Mouse (Mus musculus) intestine, embryonic 16.5 days (tissue): ENCODE measurements around the gene Ddx55. TPM values are rescaled to one million over a fixed set of nuclear protein-coding genes. Genes with fewer than 3 reads are reported as not detected.

ENCODE experiments used
- ATAC-seq: fragments of 200-750 bp; cut with Nextera tagmentation; 2 replicates; pipeline ENCODE4 v1.8.0; 2017; ENCODE audit warnings: moderate TSS enrichment, moderate library complexity
- H3K27ac ChIP-seq: fragments of 300-500 bp; sonication (generic); 2 replicates; pipeline ENCODE4 v1.5.1; 2014; ENCODE audit warnings: mild to moderate bottlenecking, low read length
- H3K27me3 ChIP-seq: fragments of 300-500 bp; sonication (generic); replicated peaks from 2 replicates; pipeline ENCODE4 v1.6.1; 2014; ENCODE audit warnings: low read length, control low read depth, mixed read lengths; ENCODE audit not compliant: control insufficient read depth, insufficient read depth
- H3K36me3 ChIP-seq: fragments of 300-500 bp; sonication (generic); 2 replicates; pipeline ENCODE4 v1.6.1; 2014; ENCODE audit warnings: low read length, control low read depth; ENCODE audit not compliant: control insufficient read depth, insufficient read depth
- H3K4me1 ChIP-seq: fragments of 300-500 bp; sonication (generic); 2 replicates; pipeline ENCODE4 v1.6.1; 2014; ENCODE audit warnings: low read length, control low read depth, mixed read lengths; ENCODE audit not compliant: control insufficient read depth, insufficient read depth
- H3K4me2 ChIP-seq: fragments of 300-500 bp; sonication (generic); 2 replicates; pipeline ENCODE4 v1.6.1; 2014; ENCODE audit warnings: low read depth, low read length, control low read depth
- H3K4me3 ChIP-seq: fragments of 300-500 bp; sonication (generic); 2 replicates; pipeline ENCODE4 v1.5.1; 2014; ENCODE audit warnings: mild to moderate bottlenecking, low read length
- H3K9ac ChIP-seq: fragments of 300-500 bp; sonication (generic); 2 replicates; pipeline ENCODE4 v1.6.1; 2014; ENCODE audit warnings: low read depth, low read length
- H3K9me3 ChIP-seq: fragments of 300-500 bp; sonication (generic); 2 replicates; pipeline ENCODE4 v1.6.1; 2016; ENCODE audit warnings: low read length, control low read depth; ENCODE audit not compliant: control insufficient read depth
- WGBS: fragments of 180-500 bp; shearing (Covaris S2); extraction: QIAGEN DNeasy Blood & Tissue Kit; methylation state at CpG from one replicate; pipeline ENCODE4 v1.1.7; 2014; 5-methylcytosine and 5-hydroxymethylcytosine counted together
- polyA plus RNA-seq: library from polyadenylated mRNA; unstranded; fragments of >200 nt; fragmentation: Nextera tagmentation; extraction: Ambion mirVana; gene quantifications from 2 replicates; pipeline ENCODE4 v1.2.1, GENCODE M21; 2015

Gene Ddx55
- polyA plus RNA-seq, result 12.5 and 14.5 TPM in 2 replicates

DNA sequence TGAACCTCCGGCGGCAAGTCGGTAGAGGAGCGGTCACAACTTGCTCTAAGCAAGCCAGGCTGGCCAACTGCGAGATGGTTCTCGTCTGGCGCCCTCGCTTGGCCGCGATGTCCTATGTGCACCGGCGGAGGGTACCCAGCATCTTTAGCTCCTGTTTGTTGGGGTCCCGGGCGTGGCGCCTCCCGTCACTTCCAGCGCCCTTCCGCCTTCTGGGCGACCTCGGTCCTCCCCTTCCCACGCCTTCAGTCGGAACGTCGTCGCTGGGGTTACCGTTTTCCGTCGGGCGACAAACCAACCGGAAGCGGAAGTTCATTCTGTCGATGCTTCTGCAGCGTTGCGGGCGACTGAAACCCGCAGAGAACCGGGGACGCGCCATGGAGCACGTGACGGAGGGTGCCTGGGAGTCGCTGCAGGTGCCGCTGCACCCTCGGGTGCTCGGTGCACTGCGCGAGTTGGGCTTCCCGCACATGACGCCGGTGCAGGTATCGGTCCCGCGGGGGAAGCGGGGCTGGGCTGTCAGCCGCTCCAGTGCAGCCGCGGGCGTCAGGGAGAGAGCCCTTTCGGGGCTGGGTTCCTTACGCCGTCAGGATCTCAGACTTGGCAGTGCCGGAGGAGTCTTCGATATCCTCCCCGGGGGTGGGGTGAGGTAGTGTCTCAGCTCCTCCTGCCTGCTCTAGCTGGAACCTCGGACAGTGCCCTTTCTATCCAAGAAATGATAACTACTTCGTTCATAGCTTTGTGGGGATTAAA, at the start of gene Ddx55:
Gene Ddx55, plus strand, starts transcription at position 307 of the 750 bp plus-strand sequence.
- H3K9ac ChIP-seq, result peak within 1 kb of the TSS; percentile 84
- H3K4me1 ChIP-seq, result peaks cover 8% of the 10 kb centered on the region; the same call in 1 of the 2 replicates
- peaks cover 9% of the 10 kb centered on the region for H3K36me3 ChIP-seq
- peak within 1 kb of the TSS; percentile 71 for H3K4me2 ChIP-seq
- WGBS, result under 1% methylated on average over 66 of the region's 66 CpGs
- no peaks in the 10 kb centered on the region for H3K9me3 ChIP-seq
- H3K4me3 ChIP-seq, result peak within 1 kb of the TSS; percentile 92
- ATAC-seq, result peak; percentile 89
- no peaks in the 10 kb centered on the region for H3K27me3 ChIP-seq
- peak within 1 kb of the TSS; percentile 82 for H3K27ac ChIP-seq

GRCm38 (mm10) chr5:124503742-124504141, 48.9 kb upstream of the Ddx55 start:
- 69% methylated on average over 14 of the region's 14 CpGs for WGBS

DNA sequence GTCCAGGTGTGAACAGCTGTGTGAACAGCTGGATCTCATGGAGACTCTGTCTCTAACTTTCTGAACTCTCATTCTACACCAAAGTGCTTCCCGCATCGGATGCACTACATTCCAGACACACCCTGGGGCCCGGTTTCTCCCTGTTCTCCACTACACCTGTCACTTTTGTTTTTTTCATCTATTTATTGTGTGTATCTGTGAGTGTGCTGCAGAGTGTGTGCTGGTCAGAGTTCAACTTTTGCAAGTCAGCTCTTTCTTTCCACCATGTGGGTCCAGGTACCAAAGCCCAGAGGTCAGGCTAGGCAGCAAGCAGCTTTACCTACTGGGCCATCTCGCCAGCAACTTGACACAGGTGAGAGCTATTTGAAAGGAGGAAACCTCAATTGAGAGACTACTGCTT, 47.4 kb upstream of the Ddx55 start:
- 71% methylated on average over 4 of the region's 4 CpGs for WGBS
- Histone ChIP-seq H3K27ac (no peak overlapping the region), H3K9ac (no peak overlapping the region), H3K4me3 (no peak overlapping the region), H3K4me2 (no peak overlapping the region), H3K4me1 (peaks cover 15% of the 10 kb centered on the region), H3K9me3 (no peaks in the 10 kb centered on the region), H3K36me3 (0 out of 2 replicates have a peak, but pooled peaks cover 7% of the 10 kb centered on the region), H3K27me3 (no peaks in the 10 kb centered on the region)
- ATAC-seq, result peak; percentile 63

More at GRCm38 (mm10) chr5:124503742-124504141, 48.9 kb upstream of the Ddx55 start:
- no peak for ATAC-seq
- 0 out of 2 replicates have a peak, but pooled peaks cover 7% of the 10 kb centered on the region for H3K36me3 ChIP-seq
- H3K27ac ChIP-seq, result no peak overlapping the region
- no peaks in the 10 kb centered on the region for H3K27me3 ChIP-seq
- H3K4me1 ChIP-seq, result peaks cover 11% of the 10 kb centered on the region; the same call in 1 of the 2 replicates
- H3K4me2 ChIP-seq, result no peak overlapping the region
- H3K9ac ChIP-seq, result no peak overlapping the region
- no peak overlapping the region for H3K4me3 ChIP-seq
- H3K9me3 ChIP-seq, result no peaks in the 10 kb centered on the region

DNA sequence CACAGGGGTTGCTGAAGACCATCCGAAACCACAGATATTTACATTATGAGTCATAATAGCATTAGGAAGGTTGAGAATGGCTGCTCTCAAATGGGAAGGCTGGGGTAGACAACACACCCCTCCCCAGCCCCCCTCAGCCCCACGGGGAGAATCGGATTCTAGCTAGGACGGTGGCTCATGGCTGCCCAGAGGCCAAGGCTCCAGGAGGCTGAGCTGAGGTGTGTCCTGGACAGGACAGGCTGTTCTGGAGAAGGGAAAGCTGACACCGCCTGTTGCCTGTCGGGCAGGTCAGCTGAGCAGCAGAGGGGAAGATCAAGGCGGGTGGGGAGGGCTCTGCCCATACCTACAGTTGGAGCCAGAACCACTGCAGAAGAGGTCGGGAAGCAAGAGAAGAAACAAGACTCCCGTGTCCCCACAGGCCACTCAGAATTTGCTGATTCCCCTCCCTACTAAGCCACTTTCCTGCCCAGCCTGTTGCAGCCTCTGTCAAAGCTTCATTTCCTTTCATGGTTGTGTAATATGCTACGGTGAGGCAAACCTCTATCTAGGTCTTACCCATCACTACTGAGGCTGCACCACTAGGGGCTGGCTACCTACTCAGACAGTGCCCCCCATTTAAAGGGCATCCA, 45.8 kb upstream of the Ddx55 start:
- WGBS, result 41% methylated on average over 10 of the region's 10 CpGs
- no peak overlapping the region for H3K4me2 ChIP-seq
- H3K4me3 ChIP-seq, result no peak overlapping the region
- ATAC-seq, result 0 out of 2 replicates have a peak, but pooled peaks have one; percentile 29
- no peak overlapping the region for H3K27ac ChIP-seq
- no peaks in the 10 kb centered on the region for H3K9me3 ChIP-seq
- peaks cover 15% of the 10 kb centered on the region for H3K4me1 ChIP-seq
- peak overlapping the region; percentile 33; the same call in 1 of the 2 replicates for H3K9ac ChIP-seq
- H3K27me3 ChIP-seq, result no peaks in the 10 kb centered on the region
- H3K36me3 ChIP-seq, result 0 out of 2 replicates have a peak, but pooled peaks cover 7% of the 10 kb centered on the region

- no peak for ATAC-seq
- H3K4me1 ChIP-seq, result peaks cover 15% of the 10 kb centered on the region
- no peak overlapping the region for H3K27ac ChIP-seq
- H3K4me2 ChIP-seq, result no peak overlapping the region
- WGBS, result 80% methylated on average over 6 of the region's 6 CpGs
- H3K4me3 ChIP-seq, result no peak overlapping the region
- H3K36me3 ChIP-seq, result no peaks in the 10 kb centered on the region
- no peaks in the 10 kb centered on the region for H3K9me3 ChIP-seq
- no peaks in the 10 kb centered on the region for H3K27me3 ChIP-seq
- no peak overlapping the region for H3K9ac ChIP-seq
Measured at GRCm38 (mm10) chr5:124509200-124509599, 43.5 kb upstream of the Ddx55 start.

- Histone ChIP-seq H3K36me3 (no peaks in the 10 kb centered on the region), H3K9me3 (no peaks in the 10 kb centered on the region), H3K4me1 (peaks cover 15% of the 10 kb centered on the region), H3K27me3 (no peaks in the 10 kb centered on the region), H3K27ac (no peak overlapping the region), H3K4me2 (no peak overlapping the region), H3K4me3 (no peak overlapping the region), H3K9ac (no peak overlapping the region)
- WGBS, result 55% methylated on average over 12 of the region's 12 CpGs
- ATAC-seq, result peak; percentile 26
Measured at GRCm38 (mm10) chr5:124509742-124510237, 42.9 kb upstream of the Ddx55 start.

DNA sequence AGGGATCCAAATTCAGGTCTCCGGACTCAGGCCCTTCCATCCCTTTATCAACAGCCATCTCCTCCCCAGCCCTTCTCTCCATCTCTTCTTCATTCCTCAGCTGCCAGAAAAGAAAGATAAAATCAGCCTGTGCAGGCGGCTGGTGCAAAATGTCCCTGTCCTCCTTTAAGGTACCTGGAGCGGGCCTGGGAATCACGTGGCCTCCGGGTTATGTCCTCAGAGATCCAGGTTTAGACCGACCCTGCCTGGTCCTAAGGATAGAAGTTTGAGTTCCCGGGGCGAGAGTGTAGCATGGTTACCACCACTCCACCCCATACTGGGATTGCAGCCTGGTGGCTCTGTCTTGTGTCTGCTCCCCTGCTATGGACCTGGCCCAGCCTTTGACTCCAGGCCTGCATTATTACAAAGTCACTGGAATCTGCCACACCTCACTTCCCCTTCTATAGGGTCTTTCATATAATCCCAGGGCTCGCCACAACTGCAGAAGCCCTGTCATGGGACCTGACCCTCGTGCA, 42.1 kb upstream of the Ddx55 start:
- Histone ChIP-seq H3K27ac (no peak overlapping the region), H3K4me3 (no peak overlapping the region), H3K9ac (no peak overlapping the region), H3K4me1 (peaks cover 15% of the 10 kb centered on the region), H3K36me3 (no peaks in the 10 kb centered on the region), H3K9me3 (no peaks in the 10 kb centered on the region), H3K27me3 (no peaks in the 10 kb centered on the region), H3K4me2 (no peak overlapping the region)
- ATAC-seq, result no peak
- WGBS, result 94% methylated on average over 10 of the region's 10 CpGs

GRCm38 (mm10) chr5:124515789-124516188, 36.9 kb upstream of the Ddx55 start:
- Histone ChIP-seq H3K4me3 (no peak overlapping the region), H3K27ac (no peak overlapping the region), H3K9ac (no peak overlapping the region), H3K27me3 (no peaks in the 10 kb centered on the region), H3K4me2 (no peak overlapping the region), H3K4me1 (no peaks in the 10 kb centered on the region), H3K36me3 (no peaks in the 10 kb centered on the region), H3K9me3 (no peaks in the 10 kb centered on the region)
- ATAC-seq, result no peak
- WGBS, result 83% methylated on average over 5 of the region's 5 CpGs

DNA sequence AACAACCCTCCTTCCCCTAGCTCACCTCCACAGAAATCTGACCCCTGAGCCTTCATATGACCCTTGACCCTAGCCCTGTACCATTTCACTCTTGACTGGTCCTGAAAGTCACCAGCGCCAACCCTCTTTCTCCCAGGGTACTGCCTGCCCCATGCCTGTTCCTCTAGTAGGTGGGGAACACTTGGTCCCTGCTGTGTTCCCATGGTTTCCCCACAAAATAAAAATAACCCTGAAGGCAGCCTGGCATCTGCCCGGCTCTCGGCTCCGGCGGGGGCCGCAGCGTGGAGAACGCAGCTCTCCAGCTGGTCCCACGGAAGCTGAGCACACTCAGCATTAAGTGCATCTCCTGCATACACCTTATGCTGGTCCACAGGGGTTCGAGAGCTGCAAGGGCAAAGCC, 34.0 kb upstream of the Ddx55 start:
- no peak overlapping the region for H3K4me3 ChIP-seq
- no peak overlapping the region for H3K4me2 ChIP-seq
- no peaks in the 10 kb centered on the region for H3K9me3 ChIP-seq
- no peaks in the 10 kb centered on the region for H3K36me3 ChIP-seq
- WGBS, result 94% methylated on average over 10 of the region's 10 CpGs
- H3K9ac ChIP-seq, result no peak overlapping the region
- no peak for ATAC-seq
- no peak overlapping the region for H3K27ac ChIP-seq
- H3K4me1 ChIP-seq, result no peaks in the 10 kb centered on the region
- no peaks in the 10 kb centered on the region for H3K27me3 ChIP-seq
